Mouse (Mus musculus) heart, embryonic 11.5 days (tissue): ENCODE results near the gene Ptdss2. TPM values are rescaled to one million over a fixed set of nuclear protein-coding genes. Genes with fewer than 3 reads are reported as not detected.

ENCODE experiments used
- ATAC-seq: fragments of 200-750 bp; cut with Nextera tagmentation; replicated peaks from 2 replicates; pipeline ENCODE4 v1.8.0; 2017; ENCODE audit warnings: moderate library complexity; ENCODE audit not compliant: insufficient number of reproducible peaks, low FRiP score, low TSS enrichment
- H3K27ac ChIP-seq: fragments of 300-500 bp; sonication (generic); 2 replicates; pipeline ENCODE4 v1.5.1; 2014; ENCODE audit warnings: mild to moderate bottlenecking, low read depth, low read length
- H3K27me3 ChIP-seq: fragments of 300-500 bp; sonication (generic); 2 replicates; pipeline ENCODE4 v1.6.1; 2014; ENCODE audit warnings: mild to moderate bottlenecking, low read length, mixed read lengths; ENCODE audit not compliant: control insufficient read depth, insufficient read depth
- H3K36me3 ChIP-seq: fragments of 300-500 bp; sonication (generic); 2 replicates; pipeline ENCODE4 v1.6.1; 2014; ENCODE audit warnings: mild to moderate bottlenecking, low read length, moderate library complexity, mixed read lengths; ENCODE audit not compliant: control insufficient read depth, insufficient read depth
- H3K4me1 ChIP-seq: fragments of 300-500 bp; sonication (generic); 2 replicates; pipeline ENCODE4 v1.6.1; 2014; ENCODE audit warnings: low read length; ENCODE audit not compliant: control insufficient read depth, insufficient read depth
- H3K4me2 ChIP-seq: fragments of 300-500 bp; sonication (generic); 2 replicates; pipeline ENCODE4 v1.6.1; 2014; ENCODE audit warnings: mild to moderate bottlenecking, moderate library complexity
- H3K4me3 ChIP-seq: fragments of 300-500 bp; sonication (generic); 2 replicates; pipeline ENCODE4 v1.5.1; 2014; ENCODE audit warnings: low read depth, low read length
- H3K9ac ChIP-seq: fragments of 300-500 bp; sonication (generic); 2 replicates; pipeline ENCODE4 v1.6.1; 2014; ENCODE audit warnings: mild to moderate bottlenecking, low read depth, low read length, moderate library complexity
- H3K9me3 ChIP-seq: fragments of 300-500 bp; sonication (generic); replicated peaks from 2 replicates; pipeline ENCODE4 v1.6.1; 2016; ENCODE audit warnings: low read length; ENCODE audit not compliant: control insufficient read depth
- WGBS: fragments of 180-500 bp; shearing (Covaris S2); extraction: QIAGEN DNeasy Blood & Tissue Kit; methylation state at CpG from one replicate; pipeline ENCODE4 v1.1.7; 2014; ENCODE audit not compliant: insufficient replicate concordance; 5-methylcytosine and 5-hydroxymethylcytosine counted together
- polyA plus RNA-seq: library from polyadenylated mRNA; unstranded; fragments of >200 nt; fragmentation: Nextera tagmentation; extraction: Ambion mirVana; gene quantifications from 2 replicates; pipeline ENCODE4 v1.2.1, GENCODE M21; 2014

Gene Ptdss2
- polyA plus RNA-seq, 1 experiment from 2014 or later, result 65.0 TPM

GRCm38 (mm10) chr7:141172116-141173006 is 50.2 kb downstream of the Ptdss2 start, which contains the start of gene Rnh1:
Gene Rnh1 (minus strand): TSS chr7:141172857.
- WGBS, result 4% methylated on average over 55 of the region's 55 CpGs
- Histone ChIP-seq H3K36me3 (no peaks in the 10 kb centered on the region), H3K4me2 (peak within 1 kb of the TSS; percentile 86), H3K4me3 (peak within 1 kb of the TSS; percentile 57), H3K9ac (peak within 1 kb of the TSS; percentile 84), H3K4me1 (peaks cover 14% of the 10 kb centered on the region; the same call in 1 of the 2 replicates), H3K27ac (peak within 1 kb of the TSS; percentile 93), H3K27me3 (no peaks in the 10 kb centered on the region), H3K9me3 (no peaks in the 10 kb centered on the region)
- peak; percentile 93 for ATAC-seq

- Histone ChIP-seq H3K36me3 (no peaks in the 10 kb centered on the region), H3K4me1 (peaks cover 7% of the 10 kb centered on the region; the same call in 1 of the 2 replicates), H3K4me3 (peak overlapping the region; percentile 57), H3K4me2 (peak overlapping the region; percentile 86), H3K27me3 (no peaks in the 10 kb centered on the region), H3K27ac (peak overlapping the region; percentile 93), H3K9ac (peak overlapping the region; percentile 84), H3K9me3 (no peaks in the 10 kb centered on the region)
- ATAC-seq, result no peak
- 88% methylated on average over 5 of the region's 5 CpGs for WGBS
These were observed 51.2 kb downstream of the Ptdss2 start for GRCm38 (mm10) chr7:141173323-141173850.

GRCm38 (mm10) chr7:141175068-141175467 is 52.9 kb downstream of the Ptdss2 start:
- Histone ChIP-seq H3K4me1 (peaks cover 4% of the 10 kb centered on the region; the same call in 1 of the 2 replicates), H3K4me3 (no peak overlapping the region), H3K36me3 (no peaks in the 10 kb centered on the region), H3K27me3 (no peaks in the 10 kb centered on the region), H3K4me2 (no peak overlapping the region), H3K27ac (no peak overlapping the region), H3K9ac (no peak overlapping the region), H3K9me3 (no peaks in the 10 kb centered on the region)
- 82% methylated on average over 4 of the region's 4 CpGs for WGBS
- ATAC-seq, result no peak

DNA sequence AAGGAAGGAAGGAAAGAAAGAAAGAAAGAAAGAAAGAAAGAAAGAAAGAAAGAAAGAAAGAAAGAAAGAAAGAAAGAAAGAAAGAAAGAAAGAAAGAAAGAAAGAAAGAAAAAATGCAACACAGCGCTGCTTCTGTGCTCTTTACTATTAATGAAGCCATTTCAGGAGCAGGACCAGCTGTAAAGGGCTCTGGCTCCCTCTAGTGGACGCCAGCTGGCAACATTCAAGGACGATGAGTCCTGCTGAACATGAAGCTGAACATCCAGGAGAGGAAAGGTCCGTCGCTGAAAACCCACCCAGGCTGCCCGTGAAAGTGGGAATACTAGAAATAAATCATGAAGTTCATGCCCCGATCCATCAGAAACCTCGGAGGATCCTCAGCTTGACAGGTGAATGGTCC is 54.0 kb downstream of the Ptdss2 start:
- no peak for ATAC-seq
- H3K4me3 ChIP-seq, result no peak overlapping the region
- no peak overlapping the region for H3K27ac ChIP-seq
- H3K9ac ChIP-seq, result no peak overlapping the region
- no peaks in the 10 kb centered on the region for H3K27me3 ChIP-seq
- no peaks in the 10 kb centered on the region for H3K36me3 ChIP-seq
- no peak overlapping the region for H3K4me2 ChIP-seq
- no peaks in the 10 kb centered on the region for H3K9me3 ChIP-seq
- WGBS, result 2% methylated on average over 8 of the region's 8 CpGs
- peaks cover 4% of the 10 kb centered on the region; the same call in 1 of the 2 replicates for H3K4me1 ChIP-seq

- Histone ChIP-seq H3K9me3 (no peaks in the 10 kb centered on the region), H3K9ac (no peak overlapping the region), H3K4me3 (no peak overlapping the region), H3K4me2 (no peak overlapping the region), H3K36me3 (peaks cover 12% of the 10 kb centered on the region), H3K4me1 (peaks cover 11% of the 10 kb centered on the region), H3K27me3 (no peaks in the 10 kb centered on the region), H3K27ac (no peak overlapping the region)
- WGBS, result 61% methylated on average over 3 of the region's 3 CpGs
- ATAC-seq, result no peak
These were observed 66.0 kb downstream of the Ptdss2 start for GRCm38 (mm10) chr7:141188194-141188593.

DNA sequence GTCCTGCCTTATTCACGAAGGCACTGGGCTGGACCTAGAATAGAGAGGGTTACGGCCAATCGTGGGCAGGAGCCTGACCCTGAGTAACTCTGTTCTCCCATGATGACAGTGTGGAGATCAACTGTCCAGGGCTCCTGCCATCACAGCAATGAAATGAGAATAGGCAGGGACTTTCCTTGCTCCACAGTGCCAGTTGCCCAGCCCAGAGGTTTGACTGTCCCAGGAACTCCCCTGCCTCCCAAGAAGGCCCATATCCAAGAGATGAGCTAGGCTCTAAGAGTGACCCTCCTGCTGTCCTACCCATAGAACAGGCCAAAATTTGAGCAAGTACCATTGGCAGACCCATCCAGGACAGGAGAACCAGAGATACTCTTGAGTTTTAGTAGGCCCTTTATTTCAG is 66.6 kb downstream of the Ptdss2 start:
- 79% methylated on average over 3 of the region's 3 CpGs for WGBS
- no peak for ATAC-seq
- Histone ChIP-seq H3K27me3 (no peaks in the 10 kb centered on the region), H3K9ac (no peak overlapping the region), H3K4me2 (no peak overlapping the region), H3K4me3 (no peak overlapping the region), H3K4me1 (peaks cover 11% of the 10 kb centered on the region), H3K9me3 (no peaks in the 10 kb centered on the region), H3K36me3 (peaks cover 12% of the 10 kb centered on the region), H3K27ac (no peak overlapping the region)

DNA sequence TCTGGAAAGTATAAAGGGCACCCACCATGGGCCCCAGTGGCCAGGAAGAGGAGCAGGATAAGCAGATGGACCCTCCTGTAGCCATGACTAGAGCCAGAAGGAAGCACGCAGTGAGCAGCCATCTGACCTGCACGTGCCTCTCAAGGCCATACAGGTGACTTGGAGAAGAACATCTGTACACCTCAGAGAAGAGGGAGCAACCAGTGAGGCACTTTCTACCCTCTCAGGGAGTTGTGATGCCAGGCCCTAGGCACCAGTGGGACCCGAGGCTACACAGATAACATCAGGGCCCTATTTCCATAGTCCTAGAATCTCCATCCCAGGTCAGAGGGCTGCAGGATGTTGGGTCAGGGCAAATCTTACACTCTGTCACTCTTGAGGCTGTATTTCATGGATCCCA is 68.0 kb downstream of the Ptdss2 start:
- 77% methylated on average over 3 of the region's 3 CpGs for WGBS
- Histone ChIP-seq H3K9me3 (no peaks in the 10 kb centered on the region), H3K36me3 (peaks cover 12% of the 10 kb centered on the region), H3K4me1 (peaks cover 13% of the 10 kb centered on the region), H3K27ac (no peak overlapping the region), H3K4me3 (no peak overlapping the region), H3K9ac (no peak overlapping the region), H3K4me2 (no peak overlapping the region), H3K27me3 (no peaks in the 10 kb centered on the region)
- ATAC-seq, result no peak

DNA sequence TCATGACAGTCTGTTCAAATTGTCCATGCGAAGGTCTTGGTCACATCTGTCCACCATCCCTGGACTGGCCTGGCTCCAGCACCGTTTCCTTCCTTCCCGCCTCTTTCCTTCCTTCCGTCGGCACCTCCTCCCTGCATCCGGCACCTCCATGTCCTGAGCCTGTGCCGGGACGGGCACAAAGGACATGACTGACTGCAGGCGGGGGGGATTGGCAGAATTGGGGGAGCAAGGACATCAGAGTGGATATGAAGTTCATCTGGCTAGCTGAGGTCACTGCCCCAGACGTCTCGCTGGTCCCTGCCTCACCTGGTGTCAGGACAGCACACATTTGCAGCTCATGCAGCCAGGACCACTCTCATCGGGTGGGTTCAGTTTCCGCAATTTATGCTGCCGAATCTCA is 68.9 kb downstream of the Ptdss2 start:
- H3K27me3 ChIP-seq, result no peaks in the 10 kb centered on the region
- peaks cover 16% of the 10 kb centered on the region for H3K4me1 ChIP-seq
- H3K36me3 ChIP-seq, result peaks cover 12% of the 10 kb centered on the region
- no peak overlapping the region for H3K27ac ChIP-seq
- 81% methylated on average over 14 of the region's 14 CpGs for WGBS
- H3K4me2 ChIP-seq, result no peak overlapping the region
- H3K9ac ChIP-seq, result no peak overlapping the region
- no peak for ATAC-seq
- H3K4me3 ChIP-seq, result no peak overlapping the region
- H3K9me3 ChIP-seq, result no peaks in the 10 kb centered on the region
